Mouse (Mus musculus) midbrain, embryonic 16.5 days (tissue): Measurements from ENCODE around the gene Srgn. TPM values are rescaled to one million over a fixed set of nuclear protein-coding genes. Genes with fewer than 3 reads are reported as not detected.

Source experiments
- ATAC-seq: fragments of 200-750 bp; cut with Nextera tagmentation; 2 replicates; pipeline ENCODE4 v1.8.0; 2017; ENCODE audit warnings: moderate TSS enrichment
- H3K27ac ChIP-seq: fragments of 300-500 bp; sonication (generic); 2 replicates; pipeline ENCODE4 v1.5.1; 2014; ENCODE audit warnings: mild to moderate bottlenecking, low read length, mixed read lengths
- H3K27me3 ChIP-seq: fragments of 300-500 bp; sonication (generic); 2 replicates; pipeline ENCODE4 v1.6.1; 2014; ENCODE audit warnings: low read depth, low read length, mixed read lengths; ENCODE audit not compliant: control insufficient read depth, insufficient read depth
- H3K36me3 ChIP-seq: fragments of 300-500 bp; sonication (generic); 2 replicates; pipeline ENCODE4 v1.6.1; 2014; ENCODE audit warnings: mild to moderate bottlenecking, low read length, moderate library complexity, mixed read lengths; ENCODE audit not compliant: control insufficient read depth, insufficient read depth
- H3K4me1 ChIP-seq: fragments of 300-500 bp; sonication (generic); 2 replicates; pipeline ENCODE4 v1.6.1; 2014; ENCODE audit warnings: mild to moderate bottlenecking, low read length, mixed read lengths; ENCODE audit not compliant: control insufficient read depth, insufficient read depth
- H3K4me2 ChIP-seq: fragments of 300-500 bp; sonication (generic); 2 replicates; pipeline ENCODE4 v1.6.1; 2014; ENCODE audit warnings: mild to moderate bottlenecking, low read length, mixed read lengths
- H3K4me3 ChIP-seq: fragments of 300-500 bp; sonication (generic); 2 replicates; pipeline ENCODE4 v1.5.1; 2014; ENCODE audit warnings: low read depth, mild to moderate bottlenecking, low read length, moderate library complexity, mixed read lengths
- H3K9ac ChIP-seq: fragments of 300-500 bp; sonication (generic); 2 replicates; pipeline ENCODE4 v1.6.1; 2014; ENCODE audit warnings: low read depth, low read length, mixed read lengths
- H3K9me3 ChIP-seq: fragments of 300-500 bp; sonication (generic); replicated peaks from 2 replicates; pipeline ENCODE4 v1.6.1; 2014; ENCODE audit warnings: mild to moderate bottlenecking, low read length, mixed read lengths; ENCODE audit not compliant: control insufficient read depth, poor library complexity, severe bottlenecking
- WGBS: fragments of 180-500 bp; shearing (Covaris S2); extraction: QIAGEN DNeasy Blood & Tissue Kit; methylation state at CpG from one replicate; pipeline ENCODE4 v1.1.7; 2014; 5-methylcytosine and 5-hydroxymethylcytosine counted together
- polyA plus RNA-seq: library from polyadenylated mRNA; unstranded; fragments of >200 nt; fragmentation: Nextera tagmentation; extraction: Ambion mirVana; gene quantifications from 2 replicates; pipeline ENCODE4 v1.2.1, GENCODE M21; 2015

Gene Srgn
- polyA plus RNA-seq, 1 experiment from 2014 or later: 9.4 TPM

DNA sequence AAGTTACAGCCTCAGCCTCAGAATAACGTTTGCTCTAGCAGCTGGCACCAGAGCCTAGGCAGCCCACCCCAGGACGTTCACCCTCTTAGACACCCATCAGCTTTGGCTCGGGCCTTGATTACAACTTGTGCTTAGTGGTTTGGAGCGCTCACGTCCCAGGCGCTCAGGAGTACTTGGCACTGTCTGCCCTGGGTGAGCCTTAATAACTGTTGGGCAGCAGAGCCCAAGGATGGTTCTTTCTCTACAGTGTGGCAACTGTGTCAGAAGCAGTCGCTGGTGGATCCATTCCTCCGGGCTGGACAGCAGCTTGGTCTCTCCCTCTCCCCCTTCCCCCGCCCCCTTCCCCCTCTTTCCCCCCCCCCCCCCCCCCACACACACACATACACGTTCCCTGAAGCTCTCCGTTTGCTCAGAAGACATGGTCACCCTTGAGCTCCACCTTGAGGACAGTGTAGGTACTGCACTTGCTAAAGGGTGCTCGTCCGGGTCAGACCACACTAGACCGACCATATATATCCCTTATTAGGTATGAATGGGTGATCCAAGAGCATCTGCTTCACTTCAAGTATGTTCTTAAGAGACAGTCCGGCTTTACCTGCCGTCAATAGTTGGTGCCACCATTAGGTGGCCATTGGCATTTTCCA lies 22.4 kb upstream of the Srgn start:
- 37% methylated on average over 13 of the region's 16 CpGs for WGBS
- H3K9ac ChIP-seq: no peak overlapping the region
- no peak for ATAC-seq
- no peaks in the 10 kb centered on the region for H3K36me3 ChIP-seq
- H3K4me1 ChIP-seq: no peaks in the 10 kb centered on the region
- H3K27ac ChIP-seq: no peak overlapping the region
- no peaks in the 10 kb centered on the region for H3K27me3 ChIP-seq
- H3K4me2 ChIP-seq: no peak overlapping the region
- H3K4me3 ChIP-seq: no peak overlapping the region
- H3K9me3 ChIP-seq: no peaks in the 10 kb centered on the region

DNA sequence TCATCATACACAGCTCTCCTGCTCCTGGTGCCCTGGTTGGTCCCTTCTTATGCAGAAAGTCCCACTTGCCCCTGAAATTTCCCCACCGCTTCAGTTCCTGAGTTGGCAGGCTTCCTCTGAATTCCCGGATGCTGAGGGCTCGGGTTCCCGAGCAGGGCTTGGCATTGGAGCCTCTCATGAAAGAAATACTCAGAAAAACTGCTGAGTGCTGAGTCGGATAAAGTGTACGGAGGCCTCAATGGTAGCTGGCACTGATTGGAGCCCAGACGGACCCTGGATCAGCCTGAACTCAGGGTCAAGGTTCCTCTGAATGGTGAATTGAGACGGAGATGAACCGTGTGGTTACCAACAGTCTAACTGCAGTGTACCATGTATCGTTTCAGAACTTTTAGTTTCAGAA lies 19.2 kb upstream of the Srgn start:
- 84% methylated on average over 10 of the region's 10 CpGs for WGBS

DNA sequence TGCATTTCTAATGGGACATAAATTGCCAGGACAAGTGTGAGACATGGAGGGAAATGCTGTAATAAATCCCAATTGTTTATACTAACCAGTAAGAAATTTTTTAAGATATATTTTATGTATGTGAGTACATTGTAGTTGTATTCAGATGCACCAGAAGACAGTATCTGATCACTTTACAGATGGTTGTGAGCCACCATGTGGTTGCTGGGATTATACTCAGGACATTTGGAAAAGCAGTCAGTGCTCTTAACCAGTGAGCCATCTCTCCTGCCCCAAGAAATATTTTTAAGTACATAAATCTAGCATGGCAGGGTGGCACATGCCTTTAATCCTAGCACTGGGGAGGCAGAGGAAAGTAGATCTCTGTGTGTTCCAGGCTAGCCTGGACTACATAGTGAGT lies 18.5 kb upstream of the Srgn start:
- H3K9ac ChIP-seq: no peak overlapping the region
- H3K4me3 ChIP-seq: no peak overlapping the region
- no peaks in the 10 kb centered on the region for H3K4me1 ChIP-seq
- ATAC-seq: no peak
- H3K36me3 ChIP-seq: no peaks in the 10 kb centered on the region
- no peak overlapping the region for H3K27ac ChIP-seq
- no peaks in the 10 kb centered on the region for H3K9me3 ChIP-seq
- no peak overlapping the region for H3K4me2 ChIP-seq
- H3K27me3 ChIP-seq: no peaks in the 10 kb centered on the region

More for the DNA sequence above, 19.2 kb upstream of the Srgn start:
- Histone ChIP-seq H3K4me3 (no peak overlapping the region), H3K4me1 (no peaks in the 10 kb centered on the region), H3K4me2 (no peak overlapping the region), H3K36me3 (no peaks in the 10 kb centered on the region), H3K27ac (no peak overlapping the region), H3K9ac (no peak overlapping the region), H3K9me3 (no peaks in the 10 kb centered on the region), H3K27me3 (no peaks in the 10 kb centered on the region)
- no peak for ATAC-seq

GRCm38 (mm10) chr10:62544316-62544715 lies 17.1 kb upstream of the Srgn start:
- Histone ChIP-seq H3K27me3 (no peaks in the 10 kb centered on the region), H3K9ac (no peak overlapping the region), H3K27ac (no peak overlapping the region), H3K4me1 (no peaks in the 10 kb centered on the region), H3K4me3 (no peak overlapping the region), H3K4me2 (no peak overlapping the region), H3K36me3 (no peaks in the 10 kb centered on the region), H3K9me3 (no peaks in the 10 kb centered on the region)
- WGBS: 92% methylated on average over 4 of the region's 4 CpGs
- no peak for ATAC-seq

DNA sequence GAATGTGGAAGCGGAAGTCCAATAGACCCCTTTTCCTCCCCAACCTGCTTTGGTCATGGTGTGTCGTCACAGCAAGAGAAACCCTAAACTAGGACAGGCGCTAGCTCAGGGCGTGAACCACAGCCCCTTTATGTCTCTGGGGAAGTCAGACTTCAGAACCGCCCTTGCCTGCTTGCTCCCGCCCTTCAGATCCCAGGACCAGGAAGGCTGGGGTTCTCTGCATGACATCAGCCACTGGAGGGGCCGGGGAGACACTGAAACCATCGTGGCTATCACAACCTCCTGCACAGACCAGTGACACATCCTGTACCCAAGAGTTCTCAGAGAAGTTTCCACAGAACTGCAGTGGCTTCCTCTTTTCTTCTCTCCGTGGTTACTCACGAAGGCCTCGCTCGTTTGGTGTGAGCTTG lies 16.2 kb upstream of the Srgn start:
- no peaks in the 10 kb centered on the region for H3K4me1 ChIP-seq
- no peak overlapping the region for H3K27ac ChIP-seq
- H3K36me3 ChIP-seq: no peaks in the 10 kb centered on the region
- no peaks in the 10 kb centered on the region for H3K27me3 ChIP-seq
- H3K9me3 ChIP-seq: no peaks in the 10 kb centered on the region
- H3K4me2 ChIP-seq: no peak overlapping the region
- no peak overlapping the region for H3K9ac ChIP-seq
- 85% methylated on average over 12 of the region's 12 CpGs for WGBS
- ATAC-seq: no peak
- H3K4me3 ChIP-seq: no peak overlapping the region

GRCm38 (mm10) chr10:62542928-62543327 lies 15.7 kb upstream of the Srgn start:
- no peak overlapping the region for H3K4me3 ChIP-seq
- H3K27ac ChIP-seq: no peak overlapping the region
- no peak overlapping the region for H3K4me2 ChIP-seq
- no peaks in the 10 kb centered on the region for H3K4me1 ChIP-seq
- H3K36me3 ChIP-seq: no peaks in the 10 kb centered on the region
- no peak for ATAC-seq
- no peaks in the 10 kb centered on the region for H3K9me3 ChIP-seq
- no peaks in the 10 kb centered on the region for H3K27me3 ChIP-seq
- no peak overlapping the region for H3K9ac ChIP-seq
- 95% methylated on average over 8 of the region's 8 CpGs for WGBS

DNA sequence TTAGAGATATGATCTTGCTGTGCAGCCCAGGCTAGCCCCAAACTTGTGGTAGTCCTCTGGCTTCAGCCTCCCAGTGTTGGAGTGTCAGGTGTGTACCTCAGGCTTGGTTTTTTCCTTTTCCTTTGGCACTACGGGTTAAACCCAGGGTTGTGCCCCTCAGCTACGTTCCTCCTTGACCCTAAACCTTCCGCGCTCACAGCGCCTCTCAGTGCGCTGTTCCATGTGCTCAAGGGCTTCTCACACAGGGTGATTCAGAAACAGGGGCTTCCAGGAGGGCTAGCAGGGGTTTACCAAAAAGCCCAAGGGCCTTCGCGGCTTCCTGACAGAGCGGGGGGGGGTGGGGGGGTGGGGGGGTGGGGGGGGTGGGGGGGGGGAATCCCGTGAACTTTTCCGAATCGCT lies 15.3 kb upstream of the Srgn start:
- Histone ChIP-seq H3K4me1 (no peaks in the 10 kb centered on the region), H3K36me3 (no peaks in the 10 kb centered on the region), H3K4me3 (no peak overlapping the region), H3K27me3 (no peaks in the 10 kb centered on the region), H3K27ac (no peak overlapping the region), H3K9ac (no peak overlapping the region), H3K9me3 (no peaks in the 10 kb centered on the region), H3K4me2 (no peak overlapping the region)
- ATAC-seq: no peak
- 91% methylated on average over 12 of the region's 12 CpGs for WGBS

GRCm38 (mm10) chr10:62541499-62541898 lies 14.2 kb upstream of the Srgn start:
- no peaks in the 10 kb centered on the region for H3K36me3 ChIP-seq
- no peak for ATAC-seq
- H3K9me3 ChIP-seq: no peaks in the 10 kb centered on the region
- no peak overlapping the region for H3K27ac ChIP-seq
- no peak overlapping the region for H3K4me3 ChIP-seq
- H3K27me3 ChIP-seq: no peaks in the 10 kb centered on the region
- 95% methylated on average over 12 of the region's 12 CpGs for WGBS
- H3K4me2 ChIP-seq: no peak overlapping the region
- H3K9ac ChIP-seq: no peak overlapping the region
- no peaks in the 10 kb centered on the region for H3K4me1 ChIP-seq

DNA sequence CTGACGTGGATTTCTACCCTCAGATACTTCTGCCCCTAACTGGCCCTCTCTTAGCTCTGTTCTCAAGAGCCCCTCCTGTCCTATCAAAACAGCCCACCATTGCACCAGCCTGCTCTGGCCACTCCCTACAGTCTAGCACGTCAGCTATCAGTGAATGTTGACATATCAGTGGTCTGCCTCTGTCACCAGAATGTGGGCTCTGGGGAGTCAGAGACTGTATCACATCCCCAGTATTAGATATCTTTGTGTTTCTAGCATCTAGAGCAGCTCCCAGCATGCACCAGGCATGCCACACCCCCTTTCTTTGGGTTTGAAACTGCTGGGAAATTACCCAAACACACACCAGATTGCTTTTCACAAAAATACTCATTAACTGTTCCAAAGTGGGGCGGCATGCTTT lies 13.5 kb upstream of the Srgn start:
- Histone ChIP-seq H3K27ac (no peak overlapping the region), H3K27me3 (no peaks in the 10 kb centered on the region), H3K9ac (no peak overlapping the region), H3K9me3 (no peaks in the 10 kb centered on the region), H3K4me2 (no peak overlapping the region), H3K36me3 (no peaks in the 10 kb centered on the region), H3K4me1 (no peaks in the 10 kb centered on the region), H3K4me3 (no peak overlapping the region)
- ATAC-seq: no peak
- 76% methylated on average over 3 of the region's 3 CpGs for WGBS
